Mouse (Mus musculus) 416B (cell line): ENCODE measurements around the gene Ank3.

ENCODE experiments used
- DNase-seq: peaks from one replicate; pipeline ENCODE4 v3.0.0; 2011; ENCODE audit warnings: low read depth

The Ank3 gene

GRCm38 (mm10) chr10:69574190-69574663 is 175.7 kb downstream of the Ank3 start:
- DNase-seq = no peak

- no peak for DNase-seq
These were observed 176.3 kb downstream of the Ank3 start for GRCm38 (mm10) chr10:69574894-69575293.

- no peak for DNase-seq
These were observed 176.9 kb downstream of the Ank3 start for GRCm38 (mm10) chr10:69575451-69575850.

GRCm38 (mm10) chr10:69576264-69576663 is 177.7 kb downstream of the Ank3 start:
- no peak for DNase-seq

- DNase-seq = no peak
These were observed 178.6 kb downstream of the Ank3 start for GRCm38 (mm10) chr10:69577061-69577728.

- DNase-seq = no peak
These were observed 179.1 kb downstream of the Ank3 start for GRCm38 (mm10) chr10:69577729-69578061.

GRCm38 (mm10) chr10:69579585-69579984 is 181.0 kb downstream of the Ank3 start:
- DNase-seq = no peak

GRCm38 (mm10) chr10:69581525-69581924 is 183.0 kb downstream of the Ank3 start:
- no peak for DNase-seq

GRCm38 (mm10) chr10:69583874-69584481 is 185.4 kb downstream of the Ank3 start:
- no peak for DNase-seq

GRCm38 (mm10) chr10:69584566-69584965 is 186.0 kb downstream of the Ank3 start:
- DNase-seq = no peak

- no peak for DNase-seq
These were observed 186.7 kb downstream of the Ank3 start for GRCm38 (mm10) chr10:69585271-69585670.

- no peak for DNase-seq
These were observed 195.9 kb downstream of the Ank3 start for GRCm38 (mm10) chr10:69594186-69595131.

GRCm38 (mm10) chr10:69595487-69595886 is 196.9 kb downstream of the Ank3 start:
- no peak for DNase-seq

GRCm38 (mm10) chr10:69601471-69601870 is 202.9 kb downstream of the Ank3 start:
- DNase-seq = no peak

GRCm38 (mm10) chr10:69602711-69603110 is 204.1 kb downstream of the Ank3 start:
- no peak for DNase-seq

GRCm38 (mm10) chr10:69604609-69605008 is 206.0 kb downstream of the Ank3 start:
- DNase-seq = no peak

- no peak for DNase-seq
These were observed 206.6 kb downstream of the Ank3 start for GRCm38 (mm10) chr10:69605211-69605610.

GRCm38 (mm10) chr10:69607611-69608119 is 209.1 kb downstream of the Ank3 start:
- no peak for DNase-seq

- no peak for DNase-seq
These were observed 212.7 kb downstream of the Ank3 start for GRCm38 (mm10) chr10:69611314-69611713.

GRCm38 (mm10) chr10:69611839-69612340 is 213.3 kb downstream of the Ank3 start:
- no peak for DNase-seq

- no peak for DNase-seq
These were observed 218.4 kb downstream of the Ank3 start for GRCm38 (mm10) chr10:69616953-69617352.

- DNase-seq = no peak
These were observed 219.1 kb downstream of the Ank3 start for GRCm38 (mm10) chr10:69617537-69618112.
